Mouse (Mus musculus) CH12.LX (cell line): Measurements from ENCODE around the gene Rpl27a.

Experiments
- CHD1 ChIP-seq: IDR thresholded peaks from 2 replicates; pipeline ENCODE4 v1.6.1; 2012; ENCODE audit warnings: low read depth, low read length, improper control_type of control experiment, inconsistent platforms
- CTCF ChIP-seq, 2 experiments: IDR thresholded peaks in 1 of 2; conservative IDR thresholded peaks in 1 of 2; 2 replicates each; pipeline ENCODE4 v1.5.1; 2011 to 2012; ENCODE audit warnings: low read depth in 2 of 2, low read length in 2 of 2, improper control_type of control experiment in 1 of 2, inconsistent platforms in 1 of 2, mild to moderate bottlenecking in 1 of 2, moderate library complexity in 1 of 2
- ELF1 ChIP-seq: IDR thresholded peaks from 2 replicates; pipeline ENCODE4 v1.6.1; 2014; ENCODE audit warnings: low read depth, mild to moderate bottlenecking, inconsistent platforms, low read length, improper control_type of control experiment

GRCm38 (mm10) chr7:109518036-109518681, 788 bp upstream of the Rpl27a start:
- TF ChIP-seq CTCF (conservative IDR thresholded peaks at IDR 0.05 in 1 of 2, IDR thresholded peaks at IDR 0.05 in 1 of 2; ENCODE audit: low read depth in 2 of 2, low read length in 2 of 2) (no peak), ELF1 (no peak), CHD1 (no peak)
